Mouse (Mus musculus) midbrain, embryonic 14.5 days (tissue): Measurements from ENCODE around the gene Mgat1. TPM values are rescaled to one million over a fixed set of nuclear protein-coding genes. Genes with fewer than 3 reads are reported as not detected.
A peak's percentile ranks its signal among the peaks of the same experiment; 100 is the strongest.
"Not testable (repeated sequence)": the region's sequence is repeated elsewhere in the genome, so short reads cannot be mapped to it uniquely, and the experiment has no call there.

Source experiments
- ATAC-seq: fragments of 200-750 bp; cut with Nextera tagmentation; 2 replicates; pipeline ENCODE4 v1.8.0; 2017; ENCODE audit warnings: moderate number of reproducible peaks, moderate library complexity; ENCODE audit not compliant: low FRiP score, low TSS enrichment
- DNase-seq: peaks from one replicate; pipeline ENCODE4 v3.0.0-alpha.2; 2015
- H3K27ac ChIP-seq: fragments of 300-500 bp; sonication (generic); replicated peaks from 2 replicates; pipeline ENCODE4 v1.5.1; 2014; ENCODE audit warnings: mild to moderate bottlenecking, low read depth, low read length, moderate library complexity
- H3K27me3 ChIP-seq: fragments of 300-500 bp; sonication (generic); 2 replicates; pipeline ENCODE4 v1.6.1; 2014; ENCODE audit warnings: low read length, control low read depth, mixed read lengths; ENCODE audit not compliant: control insufficient read depth, insufficient read depth
- H3K36me3 ChIP-seq: fragments of 300-500 bp; sonication (generic); 2 replicates; pipeline ENCODE4 v1.6.1; 2014; ENCODE audit warnings: low read length, control low read depth; ENCODE audit not compliant: control insufficient read depth, insufficient read depth
- H3K4me1 ChIP-seq: fragments of 300-500 bp; sonication (generic); 2 replicates; pipeline ENCODE4 v1.6.1; 2014; ENCODE audit warnings: mild to moderate bottlenecking, antibody characterized with exemption, low read length, control low read depth; ENCODE audit not compliant: control insufficient read depth, insufficient read depth
- H3K4me2 ChIP-seq: fragments of 300-500 bp; sonication (generic); 2 replicates; pipeline ENCODE4 v1.6.1; 2014; ENCODE audit warnings: mild to moderate bottlenecking, low read length, moderate library complexity
- H3K4me3 ChIP-seq: fragments of 300-500 bp; sonication (generic); replicated peaks from 2 replicates; pipeline ENCODE4 v1.5.1; 2014; ENCODE audit warnings: low read depth, low read length
- H3K9ac ChIP-seq: fragments of 300-500 bp; sonication (generic); replicated peaks from 2 replicates; pipeline ENCODE4 v1.6.1; 2014; ENCODE audit warnings: mild to moderate bottlenecking, low read length, moderate library complexity
- H3K9me3 ChIP-seq: fragments of 300-500 bp; sonication (generic); 2 replicates; pipeline ENCODE4 v1.6.1; 2016; ENCODE audit warnings: low read length, control low read depth, mixed read lengths; ENCODE audit not compliant: control insufficient read depth
- WGBS: fragments of 180-500 bp; shearing (Covaris S2); extraction: QIAGEN DNeasy Blood & Tissue Kit; methylation state at CpG from one replicate; pipeline ENCODE4 v1.1.7; 2014; 5-methylcytosine and 5-hydroxymethylcytosine counted together
- polyA plus RNA-seq: library from polyadenylated mRNA; unstranded; fragments of >200 nt; fragmentation: Nextera tagmentation; extraction: Ambion mirVana; gene quantifications from 2 replicates; pipeline ENCODE4 v1.2.1, GENCODE M21; 2014

The Mgat1 gene
- 27.0 and 27.9 TPM in 2 replicates for polyA plus RNA-seq

DNA sequence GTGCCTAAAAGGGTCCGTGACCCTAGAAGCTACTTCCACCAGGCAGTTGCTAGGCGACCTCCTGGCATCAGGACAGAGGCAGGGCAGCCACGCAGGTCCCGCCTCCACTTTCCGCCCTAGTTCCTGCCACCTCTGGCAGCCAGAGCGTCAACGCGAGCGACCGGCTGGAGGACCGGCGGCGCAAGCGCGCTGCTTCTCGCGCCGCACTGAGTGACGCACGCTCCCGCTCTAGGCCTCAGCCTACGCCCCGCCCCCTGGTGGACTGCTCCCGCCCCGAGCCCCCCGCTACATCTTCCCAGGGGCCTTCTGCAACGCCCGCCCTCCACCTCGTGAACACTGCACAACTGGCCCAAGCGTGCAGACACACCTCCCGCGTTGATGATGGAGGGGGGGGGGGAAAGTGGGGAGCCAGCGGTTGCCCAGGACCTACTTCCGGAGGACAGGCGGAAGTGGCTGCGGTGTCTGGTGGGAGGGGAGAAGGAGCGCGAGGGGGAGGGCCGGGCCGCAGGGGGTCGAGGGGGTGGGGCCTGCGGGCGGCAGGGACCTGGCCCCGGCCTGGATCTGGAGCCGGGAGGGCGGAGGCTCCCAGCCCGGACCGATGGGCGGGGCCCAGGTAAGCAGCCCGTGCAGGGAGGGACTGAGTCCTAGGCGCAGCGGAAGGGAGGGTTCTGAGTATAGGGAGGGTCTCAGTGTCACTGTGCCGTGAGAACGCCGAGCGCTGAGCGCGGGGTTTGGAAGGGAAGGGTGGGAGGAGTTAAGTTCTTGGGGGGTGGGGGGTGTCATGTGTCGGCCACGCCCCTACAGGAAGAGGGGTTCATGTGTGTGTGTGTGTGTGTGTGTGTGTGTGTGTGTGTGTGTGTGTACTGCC lies at the start of gene Mgat1:
Gene Mgat1 (plus strand): TSS at position 465 of the 868 bp plus-strand sequence.
- WGBS, result under 1% methylated on average over 57 of the region's 60 CpGs
- Histone ChIP-seq H3K9ac (peak within 1 kb of the TSS; percentile 71), H3K27me3 (no peaks in the 10 kb centered on the region), H3K9me3 (no peaks in the 10 kb centered on the region), H3K4me1 (peaks cover 12% of the 10 kb centered on the region), H3K4me3 (peak within 1 kb of the TSS; percentile 65), H3K27ac (peak within 1 kb of the TSS; percentile 93), H3K36me3 (no peaks in the 10 kb centered on the region), H3K4me2 (peak within 1 kb of the TSS; percentile 59)
- ATAC-seq, result peak; percentile 95
- peak; percentile 97 for DNase-seq

DNA sequence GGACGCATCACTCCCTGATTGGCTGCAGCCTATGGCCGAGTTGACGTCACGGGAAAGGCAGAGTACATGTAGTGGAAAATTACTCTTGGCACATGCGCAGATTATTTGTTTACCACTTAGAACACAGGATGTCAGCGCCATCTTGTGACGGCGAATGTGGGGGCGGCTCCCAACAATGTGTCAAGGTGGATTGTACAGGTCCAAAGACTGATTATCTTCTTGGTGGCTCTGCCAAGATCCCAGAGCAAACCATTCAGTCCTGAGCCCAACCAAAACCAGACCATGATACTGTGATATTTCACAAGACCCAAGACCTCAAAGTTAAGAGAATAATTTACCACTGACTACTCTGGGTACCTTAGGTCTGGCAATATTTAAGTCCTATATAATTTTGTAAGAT lies 49.2 kb upstream of the Mgat1 start:
- not testable (repeated sequence) for H3K27me3 ChIP-seq, H3K27ac ChIP-seq, ATAC-seq, H3K4me2 ChIP-seq, H3K4me1 ChIP-seq, H3K9ac ChIP-seq, DNase-seq, H3K4me3 ChIP-seq, H3K36me3 ChIP-seq, H3K9me3 ChIP-seq
- WGBS, result 98% methylated on average over 9 of the region's 9 CpGs

DNA sequence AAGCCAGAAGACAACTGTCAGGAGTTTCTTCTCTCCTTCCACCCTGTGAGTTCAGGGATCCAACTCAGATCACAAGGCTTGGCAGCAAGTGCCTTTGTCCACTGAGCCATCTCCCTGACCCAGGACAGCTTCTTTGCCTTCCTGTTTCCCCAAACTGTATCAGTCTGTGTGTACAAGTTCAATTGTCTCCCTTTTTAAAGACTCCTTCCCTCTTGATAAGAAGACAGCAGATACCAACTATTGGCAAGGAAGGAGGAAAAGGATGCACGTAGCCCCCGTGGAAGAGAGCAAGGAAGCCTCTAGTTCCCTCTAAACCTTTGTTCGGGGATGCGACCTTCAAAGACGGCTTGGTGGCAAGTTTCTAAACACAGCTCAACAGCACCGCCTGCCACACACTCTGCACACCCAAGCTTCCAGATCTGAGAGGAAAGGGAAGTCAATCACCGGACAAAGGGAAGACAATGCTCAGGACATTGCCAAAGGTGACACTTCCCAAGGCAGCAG lies 48.1 kb upstream of the Mgat1 start:
- DNase-seq, result no peak
- no peak for ATAC-seq
- no peak overlapping the region for H3K9ac ChIP-seq
- WGBS, result 94% methylated on average over 7 of the region's 7 CpGs
- H3K4me3 ChIP-seq, result no peak overlapping the region
- H3K9me3 ChIP-seq, result no peaks in the 10 kb centered on the region
- no peak overlapping the region for H3K27ac ChIP-seq
- no peak overlapping the region for H3K4me2 ChIP-seq
- no peaks in the 10 kb centered on the region for H3K4me1 ChIP-seq
- no peaks in the 10 kb centered on the region for H3K36me3 ChIP-seq
- H3K27me3 ChIP-seq, result no peaks in the 10 kb centered on the region

DNA sequence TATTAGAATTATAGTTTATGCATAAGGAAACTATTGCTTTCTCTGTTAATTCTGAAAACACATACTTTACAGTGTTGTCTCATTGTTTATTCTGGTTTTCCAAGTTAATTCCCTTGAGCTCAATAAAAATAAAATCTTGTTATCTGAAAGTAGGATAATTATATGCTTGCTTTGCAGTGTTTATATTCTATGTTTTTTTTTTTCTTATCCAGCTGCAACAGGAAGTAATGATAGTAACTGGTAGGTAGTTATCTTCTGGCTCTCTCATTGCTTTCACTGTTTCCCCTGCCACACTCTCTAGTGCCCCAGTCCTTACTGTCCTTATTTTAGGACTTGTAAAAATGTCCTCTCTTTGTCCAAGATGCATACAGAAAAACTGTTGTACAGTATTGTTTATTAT lies 43.3 kb upstream of the Mgat1 start:
- Histone ChIP-seq H3K9ac (no peak overlapping the region), H3K4me2 (no peak overlapping the region), H3K4me3 (no peak overlapping the region), H3K27ac (no peak overlapping the region), H3K9me3 (no peaks in the 10 kb centered on the region), H3K4me1 (peaks cover 18% of the 10 kb centered on the region), H3K36me3 (no peaks in the 10 kb centered on the region), H3K27me3 (no peaks in the 10 kb centered on the region)
- ATAC-seq, result no peak
- no peak for DNase-seq

DNA sequence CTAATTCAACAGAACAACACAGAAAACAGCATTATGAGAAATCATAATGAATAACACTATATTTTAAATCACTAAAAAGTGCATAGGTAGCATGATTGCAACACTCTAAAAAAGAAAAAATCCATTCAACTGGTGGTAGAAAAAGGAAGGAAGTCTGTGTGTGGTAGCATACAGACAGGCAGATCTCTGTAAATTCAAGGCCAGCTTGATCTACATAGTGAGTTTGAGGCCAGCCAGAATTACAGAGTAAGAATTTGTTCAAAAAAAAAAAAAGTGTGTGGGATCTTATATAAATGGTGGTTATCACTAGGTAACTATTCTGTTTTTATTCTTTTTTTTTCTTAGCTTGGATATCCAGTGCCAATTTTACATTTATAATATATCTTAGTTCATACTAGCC lies 42.8 kb upstream of the Mgat1 start:
- Histone ChIP-seq H3K9ac (no peak overlapping the region), H3K4me2 (no peak overlapping the region), H3K4me3 (no peak overlapping the region), H3K27me3 (no peaks in the 10 kb centered on the region), H3K4me1 (peaks cover 18% of the 10 kb centered on the region), H3K9me3 (no peaks in the 10 kb centered on the region), H3K36me3 (peaks cover under 1% of the 10 kb centered on the region; the same call in 1 of the 2 replicates), H3K27ac (no peak overlapping the region)
- DNase-seq, result no peak
- ATAC-seq, result no peak

DNA sequence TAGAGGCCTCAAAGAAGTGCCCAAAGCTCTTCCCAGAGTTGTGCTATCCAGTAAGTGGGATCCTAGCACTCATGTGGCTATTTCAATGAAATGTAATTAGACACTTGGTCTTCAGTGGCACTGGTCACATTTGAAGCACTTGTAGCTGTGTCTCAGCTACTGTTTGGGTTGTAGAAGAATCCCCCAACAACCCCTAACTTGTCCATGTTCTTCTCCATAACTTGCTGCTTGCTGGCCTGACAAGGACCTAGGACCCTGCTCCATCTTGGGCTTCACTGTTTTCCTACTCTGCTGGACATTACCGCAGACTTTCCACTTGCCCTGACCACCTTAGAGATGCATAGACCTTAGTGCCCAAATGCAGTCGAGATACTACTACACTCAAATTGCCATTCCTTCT lies 41.9 kb upstream of the Mgat1 start:
- Histone ChIP-seq H3K27ac (no peak overlapping the region), H3K4me2 (peak overlapping the region; percentile 66), H3K4me3 (peak overlapping the region; percentile 95), H3K9me3 (no peaks in the 10 kb centered on the region), H3K4me1 (peaks cover 18% of the 10 kb centered on the region), H3K27me3 (no peaks in the 10 kb centered on the region), H3K36me3 (peaks cover 7% of the 10 kb centered on the region; the same call in 1 of the 2 replicates), H3K9ac (peak overlapping the region; percentile 97)
- WGBS, result 58% methylated on average over 2 of the region's 2 CpGs
- DNase-seq (no peak), ATAC-seq (no peak)

DNA sequence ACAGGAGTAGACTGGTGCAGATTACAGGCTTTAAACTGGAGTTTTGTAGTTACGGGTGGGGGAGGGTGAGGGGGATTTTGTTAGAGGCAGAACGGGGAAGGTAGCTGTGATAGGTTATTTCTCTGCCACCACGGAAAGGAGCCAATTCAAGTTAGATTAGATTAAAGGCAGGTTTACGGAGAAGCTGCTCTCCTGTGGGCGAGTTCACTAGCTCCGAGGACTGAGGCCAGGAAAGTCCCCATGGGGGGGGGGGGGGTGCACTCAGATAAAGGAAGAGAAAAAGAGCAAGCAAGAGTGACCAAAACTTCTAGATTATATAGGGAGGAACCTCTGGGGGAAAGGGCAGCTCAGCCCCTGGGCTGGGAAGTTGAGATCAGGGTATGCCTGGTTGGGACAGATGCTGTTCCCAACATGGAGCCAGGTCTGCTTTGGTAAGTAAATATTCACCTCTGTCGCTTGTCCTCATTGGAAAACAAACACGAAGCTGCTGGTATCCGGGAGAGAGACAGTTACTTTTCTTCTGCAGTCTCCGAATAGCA lies 41.4 kb upstream of the Mgat1 start:
- DNase-seq (peak; percentile 30), ATAC-seq (peak; percentile 38)
- Histone ChIP-seq H3K9ac (peak overlapping the region; percentile 97), H3K27ac (peak overlapping the region; percentile 97), H3K9me3 (no peaks in the 10 kb centered on the region), H3K4me2 (peak overlapping the region; percentile 66), H3K4me1 (peaks cover 18% of the 10 kb centered on the region), H3K36me3 (peaks cover 7% of the 10 kb centered on the region; the same call in 1 of the 2 replicates), H3K4me3 (peak overlapping the region; percentile 95), H3K27me3 (no peaks in the 10 kb centered on the region)
- WGBS, result 1% methylated on average over 10 of the region's 10 CpGs

DNA sequence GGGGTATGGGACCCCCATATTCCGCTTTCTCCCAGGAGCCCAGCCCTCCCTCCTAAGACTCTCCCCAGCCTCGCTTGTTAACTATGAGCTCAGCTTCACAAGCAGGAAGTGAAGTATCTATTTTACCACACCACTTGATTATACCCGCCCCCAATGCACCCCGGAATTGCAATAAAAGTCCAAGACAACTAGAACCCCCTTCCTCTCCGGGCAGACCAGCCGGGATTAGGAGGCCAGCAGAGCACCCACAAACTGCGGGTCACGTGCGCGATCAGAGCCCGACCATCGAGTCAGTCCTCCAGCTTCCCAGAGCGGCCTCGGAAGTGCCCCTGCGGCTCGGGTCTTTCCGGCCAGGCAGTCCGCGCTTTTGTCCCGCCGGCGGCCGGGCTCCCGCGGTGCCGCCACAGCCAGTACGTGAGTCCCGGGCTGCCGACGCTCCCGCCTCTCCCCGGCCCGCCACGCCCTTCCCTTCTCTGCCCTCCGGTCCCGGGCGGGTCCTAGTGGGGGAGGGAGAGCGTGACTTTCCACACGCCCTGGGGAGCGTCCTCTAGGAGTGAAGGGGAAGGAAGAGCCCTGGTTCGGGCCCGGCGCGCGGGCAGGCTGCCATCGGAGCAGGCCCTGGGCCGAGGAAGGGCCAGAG lies 40.7 kb upstream of the Mgat1 start, which contains the start of gene Zfp62:
Gene Zfp62 (plus strand): TSS at position 164 of the 640 bp plus-strand sequence.
- Histone ChIP-seq H3K9ac (peak within 1 kb of the TSS; percentile 97), H3K4me1 (peaks cover 18% of the 10 kb centered on the region), H3K27me3 (no peaks in the 10 kb centered on the region), H3K4me3 (peak within 1 kb of the TSS; percentile 95), H3K4me2 (peak within 1 kb of the TSS; percentile 66), H3K27ac (peak within 1 kb of the TSS; percentile 97), H3K36me3 (peaks cover 7% of the 10 kb centered on the region; the same call in 1 of the 2 replicates), H3K9me3 (no peaks in the 10 kb centered on the region)
- ATAC-seq (peak; percentile 91), DNase-seq (peak; percentile 97)
- WGBS, result under 1% methylated on average over 47 of the region's 47 CpGs
